Mouse (Mus musculus) monocyte, adult 5-6 weeks (primary cell): ENCODE data around the gene Jsrp1. TPM values are rescaled to one million over a fixed set of nuclear protein-coding genes. Genes with fewer than 3 reads are reported as not detected.
A peak's percentile ranks its signal among the peaks of the same experiment; 100 is the strongest.

Source experiments
- ATAC-seq: fragments of 153-309, 156-312 bp; replicated peaks from 2 replicates; pipeline ENCODE4 v1.8.0; 2017; ENCODE audit warnings: mild to moderate bottlenecking; ENCODE audit not compliant: low TSS enrichment, insufficient number of reproducible peaks, severe bottlenecking, poor library complexity, low FRiP score
- total RNA-seq: library from RNA; stranded (forward); fragments of 200-1000, 200-491, 200-594 nt; gene quantifications from 3 replicates; pipeline ENCODE4 v1.2.3, GENCODE M21; 2017

Jsrp1 gene
- total RNA-seq = not detected in 3 replicates

GRCm38 (mm10) chr10:80813366-80813765 lies at the start of gene Jsrp1:
Gene Jsrp1 (minus strand): TSS chr10:80813498.
- ATAC-seq = no peak

- no peak for ATAC-seq
These were observed 49.0 kb upstream of the Jsrp1 start for GRCm38 (mm10) chr10:80862305-80862704.

- no peak for ATAC-seq
These were observed 45.1 kb upstream of the Jsrp1 start for GRCm38 (mm10) chr10:80858350-80858935.

GRCm38 (mm10) chr10:80857848-80858247 lies 44.5 kb upstream of the Jsrp1 start:
- ATAC-seq = no peak

DNA sequence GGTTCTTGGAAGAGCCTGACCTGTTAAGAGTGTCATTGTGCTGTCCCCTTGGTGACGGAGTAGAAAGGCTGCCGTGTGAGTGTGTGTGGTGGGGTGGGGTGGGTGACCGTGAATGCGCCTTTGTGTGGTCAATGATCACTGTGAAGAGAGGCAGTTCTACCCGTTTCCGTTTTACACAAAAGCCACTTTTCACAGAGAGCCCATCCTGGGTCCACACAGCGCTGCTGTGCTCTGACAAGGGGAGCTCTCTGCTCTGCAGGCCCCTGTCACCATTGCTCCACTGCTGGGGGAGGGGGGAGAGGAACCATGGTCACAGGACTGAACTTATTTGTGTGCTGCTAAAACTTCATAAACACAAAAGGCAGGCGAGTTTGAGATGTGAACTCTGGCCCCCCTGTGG lies 44.1 kb upstream of the Jsrp1 start:
- no peak for ATAC-seq

- no peak for ATAC-seq
These were observed 43.6 kb upstream of the Jsrp1 start for GRCm38 (mm10) chr10:80856908-80857307.

- ATAC-seq = no peak
These were observed 43.0 kb upstream of the Jsrp1 start for GRCm38 (mm10) chr10:80856267-80856666.

- no peak for ATAC-seq
These were observed 42.4 kb upstream of the Jsrp1 start for GRCm38 (mm10) chr10:80855749-80856073.

DNA sequence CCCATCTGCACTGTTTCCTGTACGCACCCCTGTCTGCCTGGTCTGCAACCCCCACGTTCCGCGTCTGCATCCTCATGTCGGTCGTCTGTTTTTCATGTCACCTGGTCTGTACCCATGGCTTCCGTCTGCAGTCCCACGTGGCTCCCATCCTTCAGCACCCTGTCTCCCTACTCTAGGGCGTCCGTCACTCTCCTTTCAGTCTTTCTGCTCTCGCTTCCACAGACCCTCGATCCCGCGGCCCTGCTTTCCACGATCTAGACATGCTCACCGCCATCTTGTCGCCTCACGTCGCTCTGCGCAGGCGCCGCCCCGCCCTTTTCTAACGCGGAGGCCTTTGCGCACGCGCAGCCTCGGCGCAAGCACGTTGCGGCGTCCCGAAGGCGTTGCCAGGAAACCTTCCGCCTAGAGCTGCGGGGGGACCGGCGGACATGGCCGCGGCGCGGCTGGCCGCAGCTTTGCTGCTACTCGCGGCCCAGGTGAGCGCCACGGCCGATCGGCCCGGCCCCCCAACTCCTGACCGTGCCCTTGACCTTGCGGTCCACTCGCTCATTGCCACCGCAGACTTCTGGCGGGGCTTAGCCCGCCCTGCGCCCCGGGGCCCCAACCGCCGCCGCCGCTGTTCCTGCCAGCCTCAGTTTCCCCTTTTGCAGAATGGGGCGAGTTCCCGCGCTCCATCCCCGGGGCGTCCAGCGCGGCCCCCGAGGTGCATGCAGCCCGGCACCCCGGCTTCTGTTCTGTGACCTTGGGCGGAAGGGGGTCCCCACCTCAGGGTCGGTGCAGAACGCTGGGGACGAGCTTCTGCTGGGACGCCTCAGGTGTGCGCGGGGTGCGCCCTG lies 41.8 kb upstream of the Jsrp1 start, which contains the start of the genes Lsm7 and Sppl2b:
Gene Lsm7 (minus strand): TSS at position 297 of the 836 bp plus-strand sequence.
Gene Sppl2b (plus strand): TSS at position 363 of the 836 bp plus-strand sequence.
- ATAC-seq = peak; percentile 71

DNA sequence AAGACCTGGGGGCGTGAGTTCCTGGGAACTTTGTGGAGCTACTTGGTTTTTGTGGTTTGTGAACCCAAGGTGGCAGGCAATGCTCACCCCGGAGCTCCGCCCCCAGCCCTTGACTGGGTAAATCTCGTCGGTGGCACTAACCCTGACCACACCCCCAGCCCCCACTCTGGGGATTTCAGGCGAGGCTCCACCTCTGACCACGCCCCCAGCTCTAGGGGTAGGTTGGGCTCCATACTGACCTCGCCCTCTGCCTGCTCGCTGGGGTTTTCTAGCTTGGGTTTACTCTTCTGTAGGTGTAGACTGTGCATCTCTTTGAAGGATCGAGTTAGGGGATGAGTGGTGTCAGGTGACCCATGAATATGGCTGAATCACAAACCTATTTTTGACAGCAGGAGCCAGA lies 35.3 kb upstream of the Jsrp1 start:
- ATAC-seq = no peak

DNA sequence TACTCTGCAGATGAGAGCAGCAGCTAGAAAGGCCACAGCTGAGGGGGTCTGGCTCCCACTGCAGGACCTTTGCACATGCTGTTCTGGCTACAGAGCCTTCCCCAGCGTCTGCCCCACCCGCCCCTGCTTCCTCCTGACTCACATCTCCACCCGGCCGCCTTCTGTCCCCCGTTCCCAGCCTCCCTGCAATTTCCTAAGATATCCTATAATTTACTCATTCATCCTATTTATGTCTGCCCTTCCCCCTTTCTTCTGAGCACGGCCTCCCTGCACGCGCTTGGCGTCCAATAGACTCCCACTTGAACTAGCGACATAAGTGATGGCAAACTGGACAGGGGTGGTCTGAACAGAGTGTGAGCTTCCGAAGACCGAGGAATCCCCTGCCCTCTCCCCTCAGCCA lies 32.4 kb upstream of the Jsrp1 start:
- ATAC-seq = no peak

GRCm38 (mm10) chr10:80845055-80845693 lies 31.9 kb upstream of the Jsrp1 start:
- ATAC-seq = no peak

DNA sequence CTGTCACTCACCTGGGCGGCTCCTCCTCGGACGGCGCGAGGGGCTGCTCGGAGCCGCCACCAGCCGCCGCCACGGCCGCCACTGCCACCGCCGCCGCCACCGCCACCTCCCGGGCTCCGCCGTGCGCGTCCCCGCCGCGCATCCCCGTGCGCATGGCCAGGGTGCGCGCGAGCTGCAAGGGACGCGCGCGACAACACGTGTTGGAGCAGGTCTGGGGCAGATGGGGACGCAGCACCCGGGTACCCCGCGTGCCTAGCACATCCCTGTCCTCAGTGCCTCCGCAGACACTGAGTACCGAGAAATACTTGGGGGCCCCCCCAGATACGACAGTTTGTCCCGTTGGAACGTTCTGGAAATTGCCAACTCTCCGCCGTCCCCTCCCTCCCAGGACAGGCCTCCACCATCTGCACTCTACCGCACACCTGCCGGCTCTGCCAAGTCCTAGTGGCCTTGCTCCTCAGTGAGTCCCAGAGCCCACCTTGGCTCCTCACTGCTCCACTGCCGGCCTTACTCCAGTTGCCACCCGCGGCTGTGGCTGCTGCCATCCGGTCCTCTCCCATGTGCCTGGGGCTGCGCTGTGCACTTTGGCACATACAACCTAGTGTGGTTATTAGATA lies 30.7 kb upstream of the Jsrp1 start, which contains the start of gene Lingo3:
Gene Lingo3 (minus strand): TSS at position 109 of the 617 bp plus-strand sequence.
- ATAC-seq = no peak

- ATAC-seq = no peak
These were observed 30.0 kb upstream of the Jsrp1 start for GRCm38 (mm10) chr10:80843087-80843930.

DNA sequence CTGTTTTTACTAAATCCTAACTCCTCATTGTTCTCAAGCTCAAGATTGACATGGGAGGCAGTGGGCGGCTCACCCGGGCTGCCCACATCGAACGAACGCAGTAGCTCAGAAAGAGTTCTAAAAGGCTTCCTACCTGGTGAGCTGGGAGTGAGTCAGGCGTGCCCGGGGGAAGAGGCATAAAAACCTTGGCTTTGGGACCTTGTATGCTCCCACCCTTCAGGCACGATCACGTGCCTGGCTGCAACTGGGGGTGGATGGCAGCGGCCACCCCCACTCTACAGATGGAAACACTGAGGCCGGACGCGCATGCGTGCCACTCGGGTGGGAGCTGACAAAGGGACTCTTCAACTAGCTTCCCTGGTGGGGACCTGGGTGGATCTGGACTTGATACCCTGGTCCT lies 29.0 kb upstream of the Jsrp1 start:
- no peak for ATAC-seq

GRCm38 (mm10) chr10:80841685-80842084 lies 28.4 kb upstream of the Jsrp1 start:
- no peak for ATAC-seq

GRCm38 (mm10) chr10:80839848-80840247 lies 26.6 kb upstream of the Jsrp1 start:
- ATAC-seq = no peak

- ATAC-seq = no peak
These were observed 25.1 kb upstream of the Jsrp1 start for GRCm38 (mm10) chr10:80838346-80838912.
